Mouse (Mus musculus) heart, adult 18-20 months (tissue): ENCODE results near the gene Ankrd16. TPM values are rescaled to one million over a fixed set of nuclear protein-coding genes. Genes with fewer than 3 reads are reported as not detected.
A peak's percentile ranks its signal among the peaks of the same experiment; 100 is the strongest.

Source experiments
- DNase-seq, 2 experiments: peaks; one replicate each; pipeline ENCODE4 v3.0.0; 2021 to 2022; ENCODE audit warnings: mixed read lengths in 1 of 2
- long read RNA-seq, 2 experiments: library from polyadenylated mRNA; stranded (forward); transcript quantifications; one replicate each; pipeline ENCODE4 v2.0.0; 2021
- total RNA-seq, 2 experiments: library from RNA; stranded (reverse); gene quantifications; 2 replicates each; pipeline ENCODE4 v1.2.3; 2021

Gene Ankrd16
- 10 to 100 TPM; 15.3 to 16.7 TPM for total RNA-seq
- long read RNA-seq, experiment 1, partial matches to known transcripts: 0 of 4 reads
- long read RNA-seq, experiment 1, other reads (novel, unspliced or antisense): 1 of 4 reads
- long read RNA-seq, experiment 2, partial matches to known transcripts: 0 of 4 reads
- long read RNA-seq, experiment 2, other reads (novel, unspliced or antisense): 0 of 4 reads

DNA sequence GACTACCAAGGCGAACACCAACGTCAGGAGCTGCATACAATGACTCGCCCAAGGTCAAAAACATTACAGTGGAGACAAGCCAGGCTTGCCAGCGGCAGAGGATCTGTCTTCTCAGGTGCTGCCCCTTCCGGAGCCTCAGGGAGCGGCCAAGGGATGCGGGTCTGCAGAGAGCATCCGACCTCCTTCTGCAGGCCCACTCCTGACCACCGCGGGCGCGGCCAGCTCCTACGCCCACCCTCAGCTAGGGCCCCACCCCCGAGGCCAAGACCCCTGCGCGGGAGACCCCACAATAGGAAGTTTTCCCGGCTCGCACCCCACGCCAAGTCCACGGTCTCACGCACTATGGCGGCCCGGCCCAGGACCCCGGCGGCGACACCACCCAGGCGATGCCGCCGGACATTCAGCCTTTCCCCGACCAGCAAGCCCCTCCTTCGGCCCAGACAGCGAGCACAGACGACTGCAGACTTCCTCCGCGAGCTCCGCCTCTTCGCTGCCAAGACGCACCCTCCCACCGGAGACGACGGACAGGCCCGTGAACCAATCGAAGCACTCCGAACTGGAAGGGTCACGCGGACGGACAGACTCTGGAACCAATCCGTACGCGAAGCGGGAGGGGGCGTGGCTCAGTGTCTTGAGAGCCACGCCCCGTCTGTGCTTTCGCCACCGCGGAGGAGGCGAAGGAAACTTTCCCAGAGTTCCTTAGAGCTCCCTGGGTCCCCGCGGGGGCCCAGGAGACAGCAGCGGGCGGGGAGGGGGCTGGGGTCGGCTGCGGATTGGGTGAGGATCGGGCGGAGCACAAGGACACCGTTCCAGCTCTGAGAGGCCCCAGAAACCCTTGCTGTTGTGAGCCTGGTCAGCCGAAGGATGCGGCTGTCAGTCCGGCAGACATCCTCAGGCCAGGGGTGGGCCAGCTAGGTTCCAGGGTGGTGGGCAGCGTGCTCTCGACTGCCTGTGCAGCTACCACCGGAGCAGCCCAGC, at the start of gene Ankrd16, which contains the start of gene Fbh1:
Ankrd16 (plus strand) TSS at position 786 of the 978 bp plus-strand sequence.
Fbh1 (minus strand) TSS at position 492 of the 978 bp plus-strand sequence.
- peak; percentile 100 for DNase-seq

DNA sequence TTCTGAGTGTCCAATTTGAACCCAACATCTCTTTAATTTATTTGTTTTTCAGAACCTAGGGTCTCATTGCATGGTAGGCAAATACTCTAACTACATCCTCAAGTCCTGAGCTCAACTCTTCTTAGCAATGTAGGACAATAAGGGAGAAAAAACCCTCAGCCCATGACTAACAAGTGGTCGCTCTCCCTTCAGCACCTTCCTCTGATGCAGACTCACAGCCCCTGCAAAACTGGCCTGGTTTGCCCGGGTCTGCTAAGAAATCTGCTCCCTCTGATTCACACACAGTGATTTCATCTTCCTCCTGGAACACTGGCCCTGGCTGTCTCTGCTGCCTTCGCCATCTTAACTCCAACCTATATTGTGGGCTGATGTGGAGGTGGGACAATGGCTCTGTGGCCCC, 48.6 kb upstream of the Ankrd16 start:
- no peak for DNase-seq

DNA sequence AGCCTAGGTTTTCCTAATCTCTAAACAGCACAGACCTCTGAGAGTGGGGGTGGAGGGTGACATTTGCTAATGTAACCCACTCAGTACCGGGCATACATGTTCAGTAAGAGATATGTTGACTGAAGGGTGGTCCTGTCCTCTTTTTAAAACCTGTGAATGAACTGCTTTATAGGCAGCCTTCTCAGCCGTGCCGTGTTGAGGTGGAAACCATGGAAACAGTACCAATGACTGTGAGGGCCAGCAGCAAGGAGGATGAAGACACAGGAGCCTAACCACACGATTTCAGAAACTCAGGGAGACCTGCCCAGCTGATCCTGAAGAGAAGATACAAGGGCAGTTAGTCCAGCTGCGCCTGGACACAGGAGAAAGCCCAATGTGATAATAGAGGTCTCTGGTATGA, 44.7 kb upstream of the Ankrd16 start:
- no peak for DNase-seq

DNA sequence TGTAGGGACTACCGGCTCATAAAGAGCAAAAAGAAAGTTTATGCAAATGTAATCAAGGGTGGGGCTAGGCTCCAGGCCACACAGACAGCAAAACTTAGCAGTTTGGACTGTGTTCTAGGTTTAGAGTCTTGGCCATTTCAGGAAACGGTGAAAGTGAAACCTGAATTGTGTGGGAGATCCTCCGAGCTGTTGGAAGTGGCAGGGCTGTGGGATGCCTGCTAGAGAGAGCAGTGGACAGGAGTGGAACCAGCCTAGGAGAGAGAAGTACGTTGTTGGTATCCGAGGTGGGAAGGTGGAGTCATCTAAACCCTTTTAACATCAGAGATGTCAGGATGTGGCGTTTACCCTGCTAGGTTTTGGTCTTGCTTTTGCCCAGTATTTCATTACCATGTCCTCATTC, 41.8 kb upstream of the Ankrd16 start:
- no peak for DNase-seq

DNA sequence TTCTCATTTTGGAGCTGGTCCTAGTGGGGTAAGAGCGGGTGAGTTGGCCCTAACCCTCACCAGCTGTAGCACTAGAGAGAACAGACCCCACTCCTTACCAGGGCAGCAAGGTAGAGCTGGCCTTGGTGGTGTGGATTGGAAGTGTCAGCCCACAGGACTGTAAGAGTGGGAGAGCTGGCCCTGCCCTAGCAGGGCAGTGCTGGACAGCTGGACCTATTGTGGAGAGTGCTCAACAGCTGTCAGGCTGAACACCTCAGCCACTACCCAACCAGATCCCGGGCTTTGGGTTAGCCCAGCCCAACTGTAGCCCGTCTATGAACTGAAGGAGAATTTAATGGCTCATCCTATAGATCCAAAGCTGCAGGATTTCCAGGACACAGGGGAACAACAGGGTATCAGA, 38.9 kb upstream of the Ankrd16 start:
- DNase-seq: no peak

DNA sequence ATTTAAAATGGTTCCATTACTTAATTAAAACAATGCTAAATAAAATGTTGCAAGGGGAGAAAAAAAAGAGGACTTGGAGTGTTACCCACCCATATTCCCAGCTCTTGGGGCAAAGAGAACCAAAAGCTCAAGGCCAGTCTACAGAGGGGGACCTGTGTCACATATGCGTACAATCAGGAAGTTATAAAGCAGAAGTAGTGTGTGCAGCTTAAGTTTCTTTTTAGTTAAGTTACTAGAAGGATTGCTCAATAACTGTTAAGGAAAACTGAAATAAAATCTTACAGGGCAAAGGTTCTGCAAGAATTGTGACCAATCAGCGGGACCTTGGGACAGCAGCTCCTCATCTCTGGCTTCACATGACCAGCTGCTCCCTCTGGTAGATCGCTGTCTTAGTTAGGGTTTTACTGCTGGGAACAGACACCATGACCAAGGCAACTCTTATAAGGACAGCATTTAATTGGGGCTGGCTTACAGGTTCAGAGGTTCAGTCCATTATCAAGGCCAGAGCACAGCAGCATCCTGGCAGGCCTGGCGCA, 38.1 kb upstream of the Ankrd16 start:
- peak in 1 of 2 experiments; percentile 4 for DNase-seq

DNA sequence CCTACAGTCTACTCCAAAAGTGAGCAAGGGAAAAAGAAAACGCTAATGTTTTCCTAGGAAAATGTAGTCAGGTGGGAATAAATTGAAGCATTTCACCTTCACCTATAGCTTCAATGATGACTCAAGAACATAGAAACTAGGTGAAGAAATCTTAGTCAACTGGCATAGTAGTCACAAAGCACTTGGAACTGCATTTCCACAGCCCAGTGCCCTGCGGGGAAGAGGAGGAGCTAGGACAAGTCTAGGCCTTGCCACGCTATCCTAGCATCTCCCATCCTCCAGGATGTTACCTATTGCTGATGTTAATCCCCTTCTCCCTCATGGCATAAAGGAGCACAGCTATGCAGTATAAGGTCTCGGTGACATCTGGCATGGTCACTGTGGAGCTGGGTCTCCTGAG, 15.1 kb upstream of the Ankrd16 start:
- DNase-seq: no peak

DNA sequence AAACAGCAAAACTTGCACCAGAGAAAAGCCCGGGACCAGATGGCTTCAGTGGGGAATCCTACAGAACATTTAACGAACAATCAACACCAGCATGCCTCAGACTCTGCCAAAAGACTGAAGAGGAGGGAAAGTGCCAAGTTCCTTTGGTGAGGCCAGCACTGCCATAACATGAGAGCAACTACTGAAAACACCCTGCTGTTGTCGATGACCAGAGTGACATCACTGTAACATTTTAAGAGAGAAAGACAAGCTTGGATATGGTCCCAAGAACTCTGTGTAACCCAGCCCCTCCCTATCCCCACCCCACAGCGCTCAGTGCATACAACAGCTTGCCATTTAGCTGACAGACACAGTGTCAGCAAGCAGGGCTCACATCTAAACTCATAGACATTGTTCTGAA, 12.0 kb upstream of the Ankrd16 start:
- peak; percentile 37 to 61 for DNase-seq

DNA sequence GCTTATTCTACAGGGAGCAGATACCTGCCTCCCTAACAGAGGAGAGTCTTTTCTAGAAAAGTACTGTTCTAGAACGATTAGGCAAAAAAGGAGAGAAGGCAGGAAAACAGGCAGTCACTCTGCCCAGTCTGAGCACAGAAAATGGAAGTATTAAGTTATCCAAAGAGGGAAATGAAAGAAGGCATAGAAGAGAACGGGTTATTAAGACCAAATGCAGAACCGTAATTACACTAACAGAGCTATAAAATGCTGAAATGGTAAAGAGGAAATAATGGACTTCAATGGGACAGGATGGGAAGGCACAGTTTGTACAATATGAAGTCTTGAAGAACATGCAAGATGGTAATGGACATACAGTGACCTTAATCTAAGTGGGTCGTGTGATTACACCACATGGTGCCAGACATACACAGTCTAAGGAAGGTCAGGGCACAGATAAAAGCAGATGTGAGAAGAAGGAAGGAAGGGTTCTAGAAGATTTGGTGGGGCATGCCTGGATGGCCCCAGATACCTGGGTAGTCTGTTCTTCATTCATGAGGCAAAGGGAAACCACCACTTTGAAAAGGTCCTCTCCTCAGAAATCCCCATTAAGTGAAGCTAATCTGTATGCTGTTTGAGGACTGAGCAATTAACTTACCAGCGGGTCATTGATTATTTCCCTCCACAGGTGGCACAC, 11.1 kb upstream of the Ankrd16 start:
- no peak for DNase-seq

DNA sequence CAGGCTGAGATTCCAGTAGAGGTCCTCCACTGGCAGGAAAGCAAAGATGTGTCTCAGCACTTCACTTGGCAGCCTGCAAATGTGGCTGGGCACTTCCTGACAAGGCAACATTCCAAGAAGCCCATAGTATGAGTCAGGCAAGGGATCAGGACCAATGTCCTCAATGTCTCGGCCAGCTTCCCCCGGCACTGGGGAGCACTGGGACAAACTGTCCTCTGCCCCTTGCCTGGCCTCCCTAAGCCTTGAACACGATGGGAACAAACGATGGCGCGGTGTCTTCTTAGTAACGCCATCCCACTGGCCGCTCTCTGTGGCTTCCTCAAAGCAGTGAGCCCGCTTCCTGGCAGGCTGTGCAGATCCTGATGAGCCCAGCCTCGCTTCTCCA, 10.5 kb upstream of the Ankrd16 start:
- peak; percentile 31 to 47 for DNase-seq

DNA sequence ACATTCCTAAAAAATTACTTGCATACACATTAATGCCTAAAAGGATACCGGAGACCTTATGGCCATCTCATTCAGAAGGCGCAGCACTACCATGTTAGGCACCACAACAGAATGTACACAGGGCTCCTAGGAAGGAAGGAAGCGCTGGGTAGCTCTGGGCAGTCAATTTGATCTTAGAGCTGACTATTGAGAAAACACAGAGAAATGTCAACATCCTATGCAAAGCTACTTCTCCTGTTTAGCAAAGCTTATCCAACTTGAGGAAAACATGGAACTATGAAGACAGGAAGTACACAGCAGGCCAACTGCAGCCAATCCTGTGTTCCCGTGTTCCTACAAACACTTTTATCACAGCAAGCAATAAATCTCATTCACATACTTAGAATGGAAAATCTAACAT, 6.0 kb upstream of the Ankrd16 start:
- DNase-seq: no peak

DNA sequence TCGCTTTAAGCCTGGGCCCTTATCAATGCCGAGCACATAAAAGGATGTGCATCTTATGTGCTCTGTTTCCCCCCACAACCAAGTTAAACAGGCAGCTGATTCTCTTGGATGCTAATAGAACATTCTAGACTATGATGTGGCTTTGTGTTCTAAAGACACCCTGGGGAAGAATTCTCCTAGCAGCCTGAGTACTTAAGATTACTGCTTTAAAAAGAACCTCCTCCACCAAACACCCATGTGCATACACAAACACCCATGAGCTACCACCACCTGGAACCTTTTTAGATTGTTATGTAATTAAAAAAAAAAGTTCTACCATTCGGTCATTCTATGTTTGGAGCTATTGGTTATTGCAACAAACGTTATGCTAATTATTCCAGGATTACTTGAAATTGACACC, 5.3 kb upstream of the Ankrd16 start:
- no peak for DNase-seq

DNA sequence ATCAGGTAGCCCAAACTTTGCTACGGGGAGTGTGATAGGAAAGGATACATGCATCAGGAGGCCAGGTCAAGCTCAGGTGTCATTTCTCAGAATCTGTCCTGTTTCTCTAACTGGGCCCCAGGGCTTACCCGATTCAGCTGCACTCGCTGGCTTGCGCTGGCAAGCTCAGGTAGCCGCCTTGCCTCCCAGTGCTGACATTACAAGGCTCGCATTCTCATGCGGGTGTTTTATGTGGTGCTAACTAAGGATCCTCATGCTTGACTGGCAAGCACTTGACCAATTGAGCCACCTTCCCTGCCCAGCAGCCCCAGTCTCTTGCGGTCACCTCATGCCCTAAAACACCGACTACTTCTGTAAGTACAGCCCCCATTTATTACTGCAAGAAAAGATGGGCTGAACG, 3.2 kb upstream of the Ankrd16 start:
- no peak for DNase-seq

DNA sequence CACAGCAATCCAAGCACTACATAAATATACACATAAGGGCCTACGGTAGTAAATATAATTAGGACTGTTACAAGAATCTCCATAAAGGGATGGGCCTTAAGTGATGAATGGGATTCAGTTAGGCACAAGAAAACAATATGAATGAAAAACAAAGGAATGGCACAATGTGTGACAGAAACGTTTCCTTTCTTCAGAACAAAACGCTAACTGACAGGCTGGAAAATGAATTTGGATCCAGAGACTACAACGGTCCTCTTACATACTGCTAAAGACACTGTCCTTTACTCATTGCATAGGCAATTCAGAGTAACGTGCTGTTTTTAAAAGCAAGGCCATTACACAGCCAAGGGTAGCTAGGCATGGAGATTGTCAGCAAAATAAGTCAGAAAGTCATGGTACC, 2.6 kb upstream of the Ankrd16 start:
- no peak for DNase-seq

DNA sequence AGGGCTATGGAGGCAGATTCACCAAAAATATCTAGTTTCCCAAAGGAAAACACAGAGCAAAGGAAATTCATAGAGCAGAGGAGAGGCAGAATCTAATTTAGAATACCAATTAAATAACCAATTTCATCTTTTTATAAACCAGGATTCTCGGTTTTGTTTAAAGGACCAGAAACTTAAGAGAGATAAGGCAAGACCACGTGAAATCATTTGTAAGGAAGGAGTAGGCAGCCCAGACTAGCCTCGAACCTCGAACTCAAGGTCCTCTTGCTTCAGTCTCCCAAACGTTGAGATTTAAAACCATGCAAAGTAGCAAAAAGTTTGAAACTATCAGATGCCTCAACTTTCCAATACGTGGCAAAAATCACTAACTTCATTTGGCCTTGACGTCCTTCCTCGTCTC, 1.3 kb upstream of the Ankrd16 start:
- no peak for DNase-seq

DNA sequence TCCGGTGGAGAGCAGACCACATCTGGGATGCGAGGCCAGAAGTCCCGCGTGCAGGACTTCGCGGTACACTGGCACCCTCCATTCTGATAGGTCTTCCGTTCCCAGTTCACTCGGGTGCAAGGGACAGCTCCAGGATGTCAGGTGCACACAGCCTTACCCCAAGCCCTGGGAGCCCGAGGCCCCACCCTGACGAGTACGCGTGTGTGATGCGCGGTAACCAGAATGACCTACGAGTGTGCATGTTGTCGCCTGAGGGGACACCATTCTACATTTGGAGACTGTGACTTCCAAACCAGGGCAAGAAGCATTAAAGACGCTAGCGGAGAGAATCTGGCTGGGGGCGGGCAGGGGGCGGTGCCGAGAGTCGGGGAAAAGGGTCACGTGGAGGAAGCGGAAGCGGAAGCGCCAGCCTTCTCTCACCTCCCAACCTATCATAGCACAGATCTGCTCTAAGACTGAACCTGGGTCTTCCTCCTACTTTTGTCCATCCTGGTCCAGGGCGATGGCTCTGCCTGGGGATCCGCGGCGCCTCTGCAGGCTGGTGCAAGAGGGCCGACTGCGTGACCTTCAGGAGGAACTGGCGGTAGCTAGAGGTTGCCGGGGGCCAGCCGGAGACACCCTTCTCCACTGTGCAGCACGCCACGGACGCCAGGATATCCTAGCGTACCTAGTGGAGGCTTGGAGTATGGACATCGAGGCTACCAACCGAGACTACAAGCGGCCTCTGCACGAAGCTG, 579 bp downstream of the Ankrd16 start:
- peak; percentile 89 to 91 for DNase-seq

DNA sequence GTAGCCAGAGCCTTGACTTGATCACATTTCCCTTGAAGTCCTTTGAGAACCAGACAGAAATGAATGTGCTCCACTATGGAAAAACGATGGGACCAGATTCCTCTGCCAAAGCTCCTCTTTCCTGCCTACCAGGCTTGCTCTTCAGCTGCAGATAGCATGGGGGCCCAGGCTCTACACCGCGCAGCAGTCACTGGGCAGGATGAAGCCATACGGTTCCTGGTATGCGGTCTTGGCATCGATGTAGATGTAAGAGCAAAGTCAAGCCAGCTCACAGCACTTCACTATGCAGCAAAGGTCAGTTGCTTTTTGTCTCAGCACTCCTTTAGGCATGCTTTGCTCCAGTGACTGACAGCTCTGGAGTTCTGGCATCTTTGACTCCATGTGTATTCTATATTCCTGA, 6.5 kb downstream of the Ankrd16 start:
- DNase-seq: no peak

DNA sequence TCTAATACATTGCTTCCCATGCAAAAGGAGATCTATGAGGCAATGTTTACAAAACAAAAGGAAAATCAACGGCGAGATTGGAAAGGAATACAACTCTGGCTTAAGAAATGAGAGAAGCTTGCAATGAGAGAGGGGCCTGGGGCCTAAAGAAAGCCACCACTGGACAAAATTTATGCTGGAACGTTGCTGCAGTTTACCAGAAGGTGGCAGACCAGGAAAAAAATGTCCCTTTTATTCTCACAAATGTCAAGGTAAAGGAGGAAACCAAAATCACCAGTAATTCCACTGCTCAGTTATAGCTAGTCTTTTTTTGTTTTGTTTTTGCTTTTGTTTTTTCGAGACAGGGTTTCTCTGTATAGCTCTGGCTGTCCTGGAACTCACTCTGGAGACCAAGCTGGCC, 17.0 kb downstream of the Ankrd16 start:
- DNase-seq: no peak

DNA sequence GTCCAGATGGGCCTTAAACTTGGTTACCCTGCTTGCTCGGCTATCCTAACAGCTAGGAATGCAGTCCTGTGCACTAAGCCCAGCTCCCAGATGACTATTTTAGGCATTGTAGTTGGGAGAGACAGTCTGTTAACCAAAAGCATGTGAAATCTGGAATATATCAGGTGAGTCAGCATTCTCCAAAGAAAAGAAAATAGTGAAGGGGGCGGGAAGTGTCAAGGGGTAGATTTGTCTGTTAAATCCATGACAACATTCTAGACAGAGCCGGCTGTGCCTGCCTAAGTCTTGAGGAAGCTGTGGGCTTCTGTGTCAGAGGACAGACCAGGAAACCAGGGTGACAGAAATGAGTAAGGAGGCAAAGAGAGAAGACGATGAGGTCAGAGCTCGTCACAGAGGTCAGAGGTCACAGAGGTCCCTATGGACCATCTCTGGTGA, 20.3 kb downstream of the Ankrd16 start:
- no peak for DNase-seq

DNA sequence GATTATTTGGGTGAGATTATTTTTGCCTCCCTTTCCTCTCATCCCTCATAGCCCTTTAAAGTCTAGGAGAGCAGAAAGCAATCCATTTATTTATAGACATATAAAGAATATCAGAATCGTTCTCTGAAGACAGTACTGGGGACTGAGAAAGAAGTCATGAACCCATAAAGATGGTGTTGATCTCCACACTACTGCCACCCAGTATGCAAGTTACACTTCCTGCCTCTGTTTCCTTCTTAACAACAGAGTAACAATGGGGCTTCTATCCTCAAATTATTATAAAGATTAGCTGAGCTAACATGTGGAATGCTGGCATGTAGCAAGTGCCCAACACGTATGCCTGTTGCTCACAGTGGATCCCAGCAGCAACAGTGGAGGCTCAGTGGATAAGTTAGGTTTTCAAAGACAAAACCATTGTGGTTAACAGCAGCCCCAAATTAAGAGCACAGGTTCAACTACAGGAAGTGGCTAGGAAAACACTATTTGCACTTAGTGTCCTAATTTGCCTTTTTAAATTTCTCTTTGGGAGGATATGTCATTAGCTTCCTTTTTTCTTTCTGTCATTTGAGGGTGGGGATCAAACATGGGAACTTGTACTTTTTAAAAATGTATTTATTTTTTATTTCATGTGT, 23.7 kb downstream of the Ankrd16 start:
- DNase-seq: no peak
